Mouse (Mus musculus) CH12.LX (cell line): ENCODE data around the gene Tex29.

ENCODE experiments used
- CHD1 ChIP-seq: IDR thresholded peaks from 2 replicates; pipeline ENCODE4 v1.6.1; 2012; ENCODE audit warnings: low read depth, low read length, improper control_type of control experiment, inconsistent platforms
- CTCF ChIP-seq, 2 experiments: IDR thresholded peaks in 1 of 2; conservative IDR thresholded peaks in 1 of 2; 2 replicates each; pipeline ENCODE4 v1.5.1; 2011 to 2012; ENCODE audit warnings: low read depth in 2 of 2, low read length in 2 of 2, improper control_type of control experiment in 1 of 2, inconsistent platforms in 1 of 2, mild to moderate bottlenecking in 1 of 2, moderate library complexity in 1 of 2
- ELF1 ChIP-seq: IDR thresholded peaks from 2 replicates; pipeline ENCODE4 v1.6.1; 2014; ENCODE audit warnings: low read depth, mild to moderate bottlenecking, inconsistent platforms, low read length, improper control_type of control experiment
- EP300 ChIP-seq: IDR thresholded peaks from 2 replicates; pipeline ENCODE4 v1.6.1; 2011; ENCODE audit warnings: low read length, improper control_type of control experiment
- HCFC1 ChIP-seq: IDR thresholded peaks from 2 replicates; pipeline ENCODE4 v1.6.1; 2012; ENCODE audit warnings: low read depth, mild to moderate bottlenecking, inconsistent platforms, low read length, improper control_type of control experiment
- IRF4 ChIP-seq: IDR thresholded peaks from 2 replicates; pipeline ENCODE4 v1.6.1; 2014; ENCODE audit warnings: low read depth, mild to moderate bottlenecking, inconsistent platforms, low read length, improper control_type of control experiment
- MAFK ChIP-seq: IDR thresholded peaks from 2 replicates; pipeline ENCODE4 v1.6.1; 2011; ENCODE audit warnings: low read length, improper control_type of control experiment; ENCODE audit not compliant: insufficient replicate concordance
- MAX ChIP-seq: IDR thresholded peaks from 2 replicates; pipeline ENCODE4 v1.6.1; 2011; ENCODE audit warnings: low read length, improper control_type of control experiment
- MAZ ChIP-seq: IDR thresholded peaks from 2 replicates; pipeline ENCODE4 v1.6.1; 2012; ENCODE audit warnings: low read depth, mild to moderate bottlenecking, inconsistent platforms, low read length, improper control_type of control experiment, moderate library complexity
- POLR2A ChIP-seq: IDR thresholded peaks from 2 replicates; pipeline ENCODE4 v1.6.1; 2011; ENCODE audit warnings: low read depth, mild to moderate bottlenecking, improper control_type of control experiment, low read length
- ZMIZ1 ChIP-seq: IDR thresholded peaks from 2 replicates; pipeline ENCODE4 v1.6.1; 2012; ENCODE audit warnings: low read depth, mild to moderate bottlenecking, inconsistent platforms, low read length, improper control_type of control experiment
- ZNF384 ChIP-seq: IDR thresholded peaks from 2 replicates; pipeline ENCODE4 v1.6.1; 2012; ENCODE audit warnings: low read depth, low read length, improper control_type of control experiment, inconsistent platforms

- TF ChIP-seq ZNF384: no peak
- TF ChIP-seq EP300: no peak
- TF ChIP-seq CTCF (conservative IDR thresholded peaks at IDR 0.05 in 1 of 2, IDR thresholded peaks at IDR 0.05 in 1 of 2; ENCODE audit: low read depth in 2 of 2, low read length in 2 of 2): no peak
- TF ChIP-seq HCFC1: no peak
- TF ChIP-seq POLR2A: no peak
- TF ChIP-seq MAFK: no peak
- no peak for TF ChIP-seq IRF4
- TF ChIP-seq MAX: no peak
- TF ChIP-seq ZMIZ1: no peak
- TF ChIP-seq ELF1: no peak
- no peak for TF ChIP-seq CHD1
- no peak for TF ChIP-seq MAZ
Measured at GRCm38 (mm10) chr8:11889156-11890018, 49.1 kb downstream of the Tex29 start.
